Mouse (Mus musculus): ENCODE results near the gene Mxd3.

Gene Mxd3

GRCm38 (mm10) chr13:55329683-55330566 lies at the start of gene Mxd3:
Gene Mxd3 (minus strand): TSS chr13:55329823.
- peak; percentile 68 for DNase-seq (ENCODE audit: low read depth, low spot score)

- DNase-seq (ENCODE audit: low read depth, low spot score), result peak; percentile 63
Measured at GRCm38 (mm10) chr13:55378907-55379580, 49.4 kb upstream of the Mxd3 start.

GRCm38 (mm10) chr13:55375877-55376276 lies 46.3 kb upstream of the Mxd3 start:
- no peak for DNase-seq (ENCODE audit: low read depth, low spot score)

GRCm38 (mm10) chr13:55374206-55374924 lies 44.7 kb upstream of the Mxd3 start:
- no peak for DNase-seq (ENCODE audit: low read depth, low spot score)

DNA sequence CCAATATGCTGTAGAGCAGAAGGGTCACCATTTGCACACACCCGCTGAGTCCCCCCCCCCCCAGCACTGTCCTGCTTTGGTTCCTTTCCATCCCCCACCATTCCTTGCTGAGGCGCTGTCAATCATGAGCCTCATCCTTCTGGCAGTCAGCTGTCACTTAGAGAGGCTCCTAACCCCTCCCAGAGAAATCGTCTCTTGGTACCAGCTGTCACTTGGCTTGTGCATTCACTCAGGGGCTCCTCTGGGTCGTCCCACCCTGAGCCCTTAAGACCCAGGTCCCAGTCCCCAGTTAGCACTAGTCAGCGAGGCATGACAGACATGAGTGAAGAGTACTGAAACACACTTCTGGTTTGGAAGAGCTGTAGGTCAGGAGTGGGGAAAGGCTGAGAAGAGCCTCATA lies 42.1 kb upstream of the Mxd3 start:
- DNase-seq (ENCODE audit: low read depth, low spot score), result no peak

GRCm38 (mm10) chr13:55371007-55371681 lies 41.5 kb upstream of the Mxd3 start:
- no peak for DNase-seq (ENCODE audit: low read depth, low spot score)

DNA sequence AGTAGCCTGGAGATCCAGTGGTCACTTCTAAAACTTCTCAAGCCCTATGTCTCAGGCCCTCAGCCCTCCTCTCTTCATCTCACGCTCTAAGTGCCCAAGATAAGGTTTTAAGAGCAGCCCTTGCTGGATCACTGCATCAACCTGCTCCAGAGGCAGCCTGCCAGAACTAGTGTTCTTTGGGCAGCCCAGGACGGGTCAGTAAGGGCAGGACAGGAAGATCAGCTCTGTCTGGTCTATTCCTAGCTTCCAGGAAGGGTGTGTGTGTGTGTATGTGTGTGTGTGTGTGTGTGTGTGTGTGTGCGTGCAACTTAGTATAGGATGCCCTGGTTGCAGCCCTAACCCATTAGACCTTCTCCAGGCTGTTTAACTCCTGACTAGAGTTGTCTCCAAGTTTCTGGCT lies 40.6 kb upstream of the Mxd3 start:
- no peak for DNase-seq (ENCODE audit: low read depth, low spot score)

DNA sequence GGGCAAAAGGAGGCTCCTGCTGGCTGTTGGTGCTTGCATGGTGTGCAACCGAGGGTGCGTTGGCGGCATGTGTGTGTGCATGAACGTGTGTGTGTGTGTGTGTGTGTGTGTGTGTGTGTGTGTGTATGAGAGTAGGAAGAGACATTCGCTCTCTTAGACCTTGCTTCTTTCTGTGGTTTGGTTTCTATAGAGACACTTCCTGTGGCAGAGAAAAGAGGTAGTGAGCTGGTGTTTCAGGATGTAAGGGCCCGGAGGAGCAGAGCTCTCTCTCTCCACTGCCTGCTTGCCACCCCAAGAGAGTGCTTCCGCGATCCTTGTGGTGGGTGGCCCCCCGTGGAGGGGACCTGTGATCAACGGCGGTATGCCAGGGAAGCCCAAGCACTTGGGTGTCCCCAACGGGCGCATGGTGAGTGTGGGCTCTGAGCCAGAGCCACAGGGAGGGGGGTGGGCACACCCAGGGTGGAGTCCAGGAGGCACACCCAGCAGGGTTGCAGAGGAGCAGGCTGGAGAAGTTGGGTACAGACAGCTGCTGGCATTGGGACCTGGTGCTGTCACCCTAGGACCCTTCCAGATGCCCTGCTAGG lies 40.0 kb upstream of the Mxd3 start, which contains the start of gene Rgs14:
Gene Rgs14 (plus strand): TSS at position 202 of the 584 bp plus-strand sequence.
- no peak for DNase-seq (ENCODE audit: low read depth, low spot score)

- DNase-seq (ENCODE audit: low read depth, low spot score), result no peak
Measured at GRCm38 (mm10) chr13:55368401-55368800, 38.8 kb upstream of the Mxd3 start.

DNA sequence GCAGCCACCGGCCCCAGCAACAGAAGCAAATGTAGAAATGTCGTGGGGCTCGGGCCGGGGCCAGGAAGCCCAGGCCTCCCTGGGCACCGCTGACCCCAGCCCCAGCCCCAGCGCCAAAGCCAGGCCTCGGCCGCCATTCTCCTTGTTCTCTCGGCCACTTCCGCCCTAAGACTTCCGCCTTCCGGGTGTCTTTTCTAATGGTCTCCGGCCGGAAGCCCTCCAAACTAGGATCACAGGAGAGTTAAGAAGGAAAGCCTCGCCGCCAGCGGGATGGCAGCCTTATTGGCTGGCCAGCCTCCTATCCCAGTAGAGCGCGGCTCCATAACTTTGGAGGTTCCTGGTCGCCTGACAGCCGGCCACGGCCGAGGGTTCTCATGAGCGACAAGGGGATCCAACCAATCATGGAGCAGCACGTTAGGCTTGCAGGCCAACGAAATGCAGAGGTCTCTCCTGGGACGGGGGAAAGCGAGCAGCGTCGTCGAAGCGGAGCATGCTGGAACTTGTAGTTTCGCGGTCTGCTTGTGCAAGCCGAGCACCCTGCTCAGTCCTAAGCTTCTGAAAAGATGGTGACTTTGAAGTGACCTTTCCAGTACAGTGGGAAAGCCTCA lies 32.9 kb upstream of the Mxd3 start, which contains the start of gene Lman2:
Gene Lman2 (minus strand): TSS at position 331 of the 608 bp plus-strand sequence.
- DNase-seq (ENCODE audit: low read depth, low spot score), result peak; percentile 94

GRCm38 (mm10) chr13:55361974-55362452 lies 32.4 kb upstream of the Mxd3 start:
- no peak for DNase-seq (ENCODE audit: low read depth, low spot score)

- DNase-seq (ENCODE audit: low read depth, low spot score), result no peak
Measured at GRCm38 (mm10) chr13:55361145-55361544, 31.5 kb upstream of the Mxd3 start.

DNA sequence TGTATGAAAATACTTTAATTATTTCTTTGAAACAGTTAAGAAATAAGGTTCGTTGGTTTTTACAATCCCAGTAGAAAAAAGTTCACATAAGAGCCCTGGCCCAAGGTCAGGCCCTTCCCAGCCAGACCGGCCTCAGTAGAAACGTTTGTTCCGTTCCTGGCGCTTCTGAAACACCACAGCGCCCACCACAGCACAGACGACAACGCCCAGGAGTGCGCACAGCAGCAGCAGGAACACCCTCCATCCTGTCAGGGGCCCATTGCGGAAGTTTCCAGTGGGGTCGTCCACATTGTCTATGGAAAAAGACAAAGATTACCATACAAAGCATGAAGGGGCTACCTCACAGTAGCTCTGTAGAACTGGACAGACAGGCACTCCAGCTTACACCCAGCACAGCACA lies 17.1 kb upstream of the Mxd3 start:
- DNase-seq (ENCODE audit: low read depth, low spot score), result no peak

DNA sequence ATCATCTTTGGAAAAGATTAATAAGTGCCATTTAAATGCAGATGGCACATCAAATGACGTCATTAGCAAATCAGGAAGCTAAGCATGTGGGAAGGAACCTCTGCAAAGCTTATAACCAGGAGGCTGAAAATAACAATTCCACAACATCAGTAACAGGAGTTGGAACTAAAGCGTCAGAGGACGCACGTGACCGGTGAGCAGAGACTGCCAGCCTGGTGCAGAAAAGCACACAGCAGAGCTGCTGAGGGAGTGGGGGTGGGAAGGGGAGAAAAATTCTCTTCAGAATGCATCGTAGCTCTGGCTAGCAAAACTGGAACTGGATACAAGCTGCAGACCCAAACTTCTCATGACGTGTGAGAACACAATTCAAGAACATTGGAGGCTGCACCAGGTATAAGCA lies 14.7 kb upstream of the Mxd3 start:
- DNase-seq (ENCODE audit: low read depth, low spot score), result no peak

DNA sequence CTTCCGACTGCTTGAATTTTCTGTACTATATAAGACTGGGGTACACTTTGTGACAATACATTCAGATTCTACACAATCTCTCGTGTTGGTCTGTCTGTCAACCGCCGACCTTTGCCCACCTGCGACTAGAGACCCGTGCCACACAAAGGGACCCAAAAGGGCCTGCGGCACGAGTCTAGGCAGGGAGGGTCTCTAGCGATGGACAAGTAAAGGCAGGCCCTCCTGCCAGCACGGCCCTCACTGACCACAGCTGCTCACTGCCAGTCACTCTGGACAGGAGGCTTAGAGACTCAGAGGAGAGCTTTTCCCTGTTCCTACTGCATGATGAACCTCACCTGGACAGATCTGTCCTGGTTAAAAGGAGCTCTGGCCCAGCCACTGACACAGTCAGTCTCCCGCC lies 12.8 kb upstream of the Mxd3 start:
- no peak for DNase-seq (ENCODE audit: low read depth, low spot score)

- DNase-seq (ENCODE audit: low read depth, low spot score), result no peak
Measured at GRCm38 (mm10) chr13:55339259-55339658, 9.6 kb upstream of the Mxd3 start.

DNA sequence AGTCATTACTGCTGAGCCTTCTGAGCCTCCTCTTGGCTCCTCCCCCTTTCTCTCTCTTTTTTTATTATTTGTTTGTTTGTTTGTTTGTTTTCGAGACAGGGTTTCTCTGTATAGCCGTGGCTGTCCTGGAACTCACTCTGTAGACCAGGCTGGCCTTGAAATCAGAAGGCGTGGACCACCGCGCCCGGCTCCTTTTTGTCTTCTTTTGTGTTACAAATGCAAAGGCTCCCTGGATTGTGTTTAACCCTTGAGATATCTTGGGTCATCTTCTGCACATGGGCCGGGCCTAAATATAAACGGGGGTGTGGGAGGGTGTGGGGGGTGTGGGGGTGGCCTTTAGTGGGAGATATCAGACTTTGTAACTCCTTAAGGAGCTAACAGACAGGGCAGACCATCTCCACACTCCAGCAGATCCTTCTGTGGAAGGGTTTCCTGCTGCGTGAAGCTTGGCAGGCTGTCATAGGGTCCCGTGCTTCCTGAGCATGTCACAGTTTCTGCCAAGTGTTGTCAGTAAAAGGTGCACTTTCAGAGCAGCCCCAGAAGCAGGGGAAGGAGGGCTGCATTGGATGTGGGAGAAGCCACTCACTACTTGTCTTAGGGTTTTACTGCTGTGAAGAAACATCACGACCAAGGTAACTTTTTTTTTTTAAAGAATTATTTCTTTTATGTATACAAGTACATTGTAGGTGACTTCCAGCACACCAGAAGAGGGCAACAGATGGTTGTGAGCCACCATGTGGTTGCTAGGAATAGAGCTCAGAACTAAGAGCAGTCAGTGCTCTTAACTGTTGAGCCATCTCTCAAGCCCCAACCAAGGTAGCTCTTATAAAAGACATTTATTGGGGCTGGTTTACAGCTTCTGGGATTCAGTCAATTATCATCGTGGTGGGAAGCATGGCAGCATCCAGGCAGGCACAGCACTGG lies 8.8 kb upstream of the Mxd3 start:
- DNase-seq (ENCODE audit: low read depth, low spot score), result no peak

GRCm38 (mm10) chr13:55337341-55337975 lies 7.8 kb upstream of the Mxd3 start:
- DNase-seq (ENCODE audit: low read depth, low spot score), result no peak

DNA sequence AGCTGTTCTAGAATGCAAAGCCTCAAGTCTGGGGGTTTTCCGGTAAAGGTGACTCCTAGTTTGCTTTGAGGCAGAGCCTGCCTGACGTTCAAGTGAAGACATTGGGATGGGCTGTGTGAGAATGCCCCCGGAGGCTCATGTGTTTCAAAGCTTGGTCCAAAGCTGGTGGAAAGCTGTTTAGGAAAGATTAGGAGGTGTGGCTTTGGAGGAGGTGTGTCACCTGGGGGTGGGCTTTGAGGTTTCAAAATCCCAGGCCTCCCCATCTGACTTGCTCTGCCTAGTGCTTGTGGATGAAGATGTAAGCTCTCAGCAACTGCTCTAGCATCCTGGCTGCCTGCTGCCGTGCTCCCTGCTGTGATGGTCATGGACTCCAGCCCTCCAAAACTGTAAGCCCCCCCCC lies 6.1 kb upstream of the Mxd3 start:
- DNase-seq (ENCODE audit: low read depth, low spot score), result no peak
